Mouse (Mus musculus) lung, postnatal 0 days (tissue): ENCODE results near the gene Cux1. TPM values are rescaled to one million over a fixed set of nuclear protein-coding genes. Genes with fewer than 3 reads are reported as not detected.

ENCODE experiments used
- ATAC-seq: fragments of 200-750 bp; cut with Nextera tagmentation; 2 replicates; pipeline ENCODE4 v1.8.0; 2017; ENCODE audit warnings: moderate library complexity
- DNase-seq: peaks from one replicate; pipeline ENCODE4 v3.0.0-alpha.2; 2016; ENCODE audit warnings: low spot score
- H3K27ac ChIP-seq: fragments of 300-500 bp; sonication (generic); 2 replicates; pipeline ENCODE4 v1.5.1; 2014; ENCODE audit warnings: antibody characterized with exemption, mild to moderate bottlenecking, low read length, mixed read lengths
- H3K27me3 ChIP-seq: fragments of 300-500 bp; sonication (generic); replicated peaks from 2 replicates; pipeline ENCODE4 v1.6.1; 2014; ENCODE audit warnings: low read length, mixed read lengths; ENCODE audit not compliant: insufficient read depth
- H3K36me3 ChIP-seq: fragments of 300-500 bp; sonication (generic); 2 replicates; pipeline ENCODE4 v1.6.1; 2014; ENCODE audit warnings: low read length, mixed read lengths; ENCODE audit not compliant: insufficient read depth
- H3K4me1 ChIP-seq: fragments of 300-500 bp; sonication (generic); 2 replicates; pipeline ENCODE4 v1.6.1; 2014; ENCODE audit warnings: antibody characterized with exemption, low read depth, low read length, mixed read lengths; ENCODE audit not compliant: insufficient read depth
- H3K4me2 ChIP-seq: fragments of 300-500 bp; sonication (generic); replicated peaks from 2 replicates; pipeline ENCODE4 v1.6.1; 2014; ENCODE audit warnings: low read depth, mild to moderate bottlenecking, low read length, moderate library complexity, mixed read lengths
- H3K4me3 ChIP-seq: fragments of 300-500 bp; sonication (generic); 2 replicates; pipeline ENCODE4 v1.5.1; 2014; ENCODE audit warnings: low read depth, low read length
- H3K9ac ChIP-seq: fragments of 300-500 bp; sonication (generic); replicated peaks from 2 replicates; pipeline ENCODE4 v1.6.1; 2014; ENCODE audit warnings: low read depth, mild to moderate bottlenecking
- H3K9me3 ChIP-seq: fragments of 300-500 bp; sonication (generic); 2 replicates; pipeline ENCODE4 v1.6.1; 2016; ENCODE audit warnings: low read length, mixed read lengths
- CTCF ChIP-seq: IDR thresholded peaks from 2 replicates; pipeline ENCODE4 v1.5.1; 2016; ENCODE audit warnings: antibody characterized with exemption, mild to moderate bottlenecking
- EP300 ChIP-seq: IDR thresholded peaks from 2 replicates; pipeline ENCODE4 v1.6.1; 2016; ENCODE audit warnings: antibody characterized with exemption, mild to moderate bottlenecking, control low read depth
- WGBS: fragments of 180-500 bp; shearing (Covaris S2); extraction: QIAGEN DNeasy Blood & Tissue Kit; methylation state at CpG from one replicate; pipeline ENCODE4 v1.1.7; 2014; 5-methylcytosine and 5-hydroxymethylcytosine counted together
- polyA plus RNA-seq: library from polyadenylated mRNA; unstranded; fragments of >200 nt; fragmentation: Nextera tagmentation; extraction: Ambion mirVana; gene quantifications from 2 replicates; pipeline ENCODE4 v1.2.1, GENCODE M21; 2015

Cux1 gene
- polyA plus RNA-seq, 1 experiment from 2014 or later, result 68.5 TPM

DNA sequence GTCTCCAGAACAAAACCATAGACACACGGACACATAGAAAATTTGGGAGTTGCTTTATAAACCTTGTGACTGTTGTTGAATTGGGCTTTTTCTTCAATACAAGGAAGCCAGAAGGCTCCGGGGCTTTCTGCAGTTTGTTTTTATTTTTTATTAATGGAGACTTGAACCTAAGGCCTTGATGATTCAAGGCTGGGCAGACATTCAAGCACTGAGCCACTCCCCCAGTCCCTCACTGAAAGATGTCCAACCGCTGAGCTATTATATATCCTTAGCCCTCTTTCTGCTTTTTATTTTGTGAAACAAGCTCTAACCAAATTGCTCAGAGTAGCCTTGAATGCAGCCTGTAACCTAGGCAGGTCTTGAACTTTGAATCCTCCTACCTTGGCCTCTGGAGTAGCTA lies 195.0 kb downstream of the Cux1 start:
- peaks cover 11% of the 10 kb centered on the region; the same call in 1 of the 2 replicates for H3K36me3 ChIP-seq
- no peaks in the 10 kb centered on the region for H3K27me3 ChIP-seq
- TF ChIP-seq CTCF, result no peak
- no peak for TF ChIP-seq EP300
- no peak overlapping the region for H3K27ac ChIP-seq
- no peaks in the 10 kb centered on the region for H3K4me1 ChIP-seq
- no peak overlapping the region for H3K9ac ChIP-seq
- no peak overlapping the region for H3K4me2 ChIP-seq
- no peak for DNase-seq
- WGBS, result 81% methylated on average over 3 of the region's 3 CpGs
- H3K9me3 ChIP-seq, result no peaks in the 10 kb centered on the region
- no peak overlapping the region for H3K4me3 ChIP-seq
- no peak for ATAC-seq

DNA sequence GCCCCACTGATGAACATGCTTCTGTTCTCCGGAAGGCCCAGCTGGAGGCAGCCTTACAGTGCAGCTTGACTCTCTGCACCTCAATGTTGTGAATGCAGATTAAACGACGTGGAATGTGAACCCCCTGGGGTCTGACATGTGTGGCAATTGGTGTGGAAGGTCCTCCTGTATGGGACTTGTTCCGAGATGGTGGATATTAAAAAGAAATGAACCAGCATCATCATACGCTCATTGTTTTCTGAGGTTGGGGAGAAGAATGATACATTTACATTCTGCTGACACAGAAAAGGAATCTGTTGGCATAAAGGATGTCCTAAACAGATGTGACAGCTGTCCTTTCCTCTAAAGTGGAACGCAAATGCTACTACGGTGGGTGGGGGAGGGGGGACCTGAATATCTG lies 203.9 kb downstream of the Cux1 start:
- DNase-seq (no peak), ATAC-seq (no peak)
- Histone ChIP-seq H3K4me3 (no peak overlapping the region), H3K4me2 (no peak overlapping the region), H3K36me3 (peaks cover 8% of the 10 kb centered on the region; the same call in 1 of the 2 replicates), H3K9me3 (no peaks in the 10 kb centered on the region), H3K27ac (no peak overlapping the region), H3K27me3 (no peaks in the 10 kb centered on the region), H3K9ac (no peak overlapping the region), H3K4me1 (no peaks in the 10 kb centered on the region)
- WGBS, result 71% methylated on average over 7 of the region's 7 CpGs
- TF ChIP-seq EP300 (no peak), CTCF (no peak)

DNA sequence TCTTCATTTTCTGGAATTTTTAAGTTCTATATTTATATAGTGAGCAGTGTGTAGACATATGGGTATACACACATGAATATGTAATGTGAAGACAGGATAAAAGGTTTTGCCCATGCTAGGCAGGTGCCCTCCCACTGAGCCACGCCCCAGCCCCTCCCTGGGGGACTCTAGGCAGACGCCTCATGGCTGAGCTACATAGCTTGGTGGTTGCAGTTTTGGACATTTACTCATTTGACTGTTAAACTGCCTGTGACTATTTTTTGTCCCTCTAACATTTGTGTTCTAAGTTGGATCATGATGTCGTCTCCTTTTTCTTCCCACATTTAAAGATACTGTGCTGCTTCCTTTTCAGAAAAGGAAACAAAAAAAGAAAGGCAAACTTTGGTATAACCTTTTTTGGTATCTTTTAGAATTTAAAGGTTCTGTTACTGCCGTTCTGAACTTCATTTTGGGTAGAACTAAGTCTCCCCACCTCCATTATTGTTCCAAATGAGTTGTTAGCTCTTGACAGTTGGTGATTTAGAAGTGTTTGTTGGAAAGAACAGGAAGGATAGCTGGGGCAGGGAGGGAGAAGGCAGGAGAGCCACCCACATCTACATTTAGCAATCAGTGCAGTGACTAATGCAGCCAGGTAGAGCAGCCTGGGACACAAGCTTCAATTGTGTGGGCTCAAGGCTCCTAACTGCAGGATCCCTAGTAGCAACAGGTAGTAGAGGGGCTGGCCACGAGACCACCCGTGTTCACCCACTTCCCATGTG lies 204.6 kb downstream of the Cux1 start:
- Histone ChIP-seq H3K9me3 (no peaks in the 10 kb centered on the region), H3K36me3 (peaks cover 8% of the 10 kb centered on the region; the same call in 1 of the 2 replicates), H3K27ac (no peak overlapping the region), H3K4me1 (no peaks in the 10 kb centered on the region), H3K27me3 (no peaks in the 10 kb centered on the region), H3K4me3 (no peak overlapping the region), H3K4me2 (no peak overlapping the region), H3K9ac (no peak overlapping the region)
- ATAC-seq (no peak), DNase-seq (no peak)
- TF ChIP-seq EP300 (no peak), CTCF (no peak)
- 90% methylated on average over 6 of the region's 6 CpGs for WGBS

DNA sequence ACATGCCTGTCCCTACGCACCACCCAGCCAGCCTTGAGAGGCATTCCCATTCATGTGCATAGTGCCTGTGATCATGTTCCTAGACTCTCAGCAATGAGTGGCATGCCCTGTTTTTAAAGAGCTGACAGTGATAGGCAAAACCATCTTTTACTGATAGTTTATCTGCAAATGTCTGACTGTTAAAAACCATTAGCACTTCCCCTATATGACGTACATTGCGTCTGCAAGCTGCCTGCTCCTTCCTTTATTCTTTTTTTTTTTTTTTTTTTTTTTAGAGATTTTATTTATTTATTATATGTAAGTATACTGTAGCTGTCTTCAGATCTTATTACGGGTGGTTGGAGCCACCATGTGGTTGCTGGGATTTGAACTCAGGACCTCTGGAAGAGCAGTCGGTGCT lies 205.3 kb downstream of the Cux1 start:
- WGBS, result 84% methylated on average over 5 of the region's 5 CpGs

DNA sequence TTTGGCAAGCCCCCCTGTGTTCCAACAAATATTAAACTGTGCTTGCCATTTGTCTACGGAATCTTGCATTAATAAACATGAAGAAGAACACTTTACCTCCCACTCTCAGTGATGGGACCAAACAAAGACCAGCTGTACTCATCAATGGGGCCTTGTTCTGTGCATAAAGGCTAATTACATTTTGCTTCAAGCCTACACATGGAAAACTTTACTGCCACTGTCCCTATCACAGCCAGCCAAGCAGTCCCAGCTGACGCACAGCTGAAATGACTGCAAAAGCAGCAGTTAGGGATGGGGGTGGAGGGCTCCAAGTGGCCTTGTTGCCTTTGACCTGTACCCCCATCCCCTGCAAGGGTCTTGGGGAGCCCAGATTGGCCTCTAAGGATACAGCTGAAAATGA lies 210.1 kb downstream of the Cux1 start:
- H3K27ac ChIP-seq, result no peak overlapping the region
- no peaks in the 10 kb centered on the region for H3K4me1 ChIP-seq
- TF ChIP-seq EP300, result no peak
- no peak for TF ChIP-seq CTCF
- H3K27me3 ChIP-seq, result no peaks in the 10 kb centered on the region
- DNase-seq, result no peak
- no peak for ATAC-seq
- H3K4me2 ChIP-seq, result no peak overlapping the region
- no peak overlapping the region for H3K4me3 ChIP-seq
- H3K9ac ChIP-seq, result no peak overlapping the region
- peaks cover 13% of the 10 kb centered on the region; the same call in 1 of the 2 replicates for H3K36me3 ChIP-seq
- H3K9me3 ChIP-seq, result no peaks in the 10 kb centered on the region
- 76% methylated on average over 2 of the region's 2 CpGs for WGBS

More for the DNA sequence above, 205.3 kb downstream of the Cux1 start:
- ATAC-seq (no peak), DNase-seq (no peak)
- no peak overlapping the region for H3K9ac ChIP-seq
- H3K4me1 ChIP-seq, result no peaks in the 10 kb centered on the region
- H3K27ac ChIP-seq, result no peak overlapping the region
- H3K36me3 ChIP-seq, result peaks cover 13% of the 10 kb centered on the region; the same call in 1 of the 2 replicates
- TF ChIP-seq EP300, result no peak
- no peak for TF ChIP-seq CTCF
- no peaks in the 10 kb centered on the region for H3K27me3 ChIP-seq
- H3K9me3 ChIP-seq, result no peaks in the 10 kb centered on the region
- H3K4me3 ChIP-seq, result no peak overlapping the region
- H3K4me2 ChIP-seq, result no peak overlapping the region

DNA sequence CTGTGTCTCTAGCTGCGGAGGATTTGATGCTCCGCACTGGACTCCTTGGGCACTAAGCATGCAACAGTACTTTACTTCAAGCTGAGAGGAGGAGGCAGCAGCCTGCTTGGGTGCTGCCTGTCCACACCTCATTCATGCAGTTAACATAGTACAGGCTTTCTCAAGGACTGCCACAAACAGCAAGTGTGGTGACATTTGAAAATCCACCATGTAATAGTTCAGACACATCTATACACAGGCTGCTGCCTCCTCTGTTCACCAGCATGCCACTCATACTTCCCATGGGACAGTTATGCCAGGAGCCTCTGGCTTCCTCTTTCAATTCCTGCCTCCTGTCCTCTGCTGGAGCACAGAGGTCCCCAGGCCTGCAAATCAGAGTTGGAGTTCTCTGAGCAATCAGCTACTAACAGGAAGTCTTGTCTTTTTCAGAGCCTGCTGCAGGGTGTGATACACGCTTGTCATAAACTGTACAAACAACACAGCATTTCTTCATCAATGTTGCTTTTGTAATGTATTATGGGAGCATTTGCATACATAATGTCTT lies 211.6 kb downstream of the Cux1 start:
- 77% methylated on average over 3 of the region's 3 CpGs for WGBS
- peak; percentile 10 for DNase-seq
- Histone ChIP-seq H3K4me2 (no peak overlapping the region), H3K27me3 (no peaks in the 10 kb centered on the region), H3K4me1 (no peaks in the 10 kb centered on the region), H3K36me3 (peaks cover 13% of the 10 kb centered on the region; the same call in 1 of the 2 replicates), H3K4me3 (no peak overlapping the region), H3K27ac (no peak overlapping the region), H3K9ac (no peak overlapping the region), H3K9me3 (no peaks in the 10 kb centered on the region)
- TF ChIP-seq EP300 (no peak), CTCF (no peak)
- no peak for ATAC-seq
